Mouse (Mus musculus): ENCODE measurements around the gene Zfand3. TPM values are rescaled to one million over a fixed set of nuclear protein-coding genes. Genes with fewer than 3 reads are reported as not detected.

Zfand3 gene
- polyA plus RNA-seq, 1 experiment from 2014 or later = 57.4 TPM

- ATAC-seq (ENCODE audit: low read depth) = no peak
- WGBS = 83% methylated on average over 5 of the region's 5 CpGs
- Histone ChIP-seq H3K36me3 (ENCODE audit: control insufficient read depth, insufficient read depth, low read length) (peaks cover 5% of the 10 kb centered on the region), H3K27ac (ENCODE audit: low read length) (no peak overlapping the region), H3K9ac (ENCODE audit: low read length) (no peak overlapping the region), H3K27me3 (ENCODE audit: control insufficient read depth, insufficient read depth, low read depth, low read length) (no peaks in the 10 kb centered on the region), H3K4me1 (replicated peaks; ENCODE audit: control insufficient read depth, insufficient read depth, low read length) (peaks cover 10% of the 10 kb centered on the region), H3K4me3 (ENCODE audit: low read length) (no peak overlapping the region), H3K4me2 (ENCODE audit: low read depth, low read length) (no peak overlapping the region), H3K9me3 (ENCODE audit: control insufficient read depth, low read length) (no peaks in the 10 kb centered on the region)
These were observed 51.7 kb downstream of the Zfand3 start for GRCm38 (mm10) chr17:30056226-30056625.

GRCm38 (mm10) chr17:30058594-30058993, 54.1 kb downstream of the Zfand3 start:
- no peaks in the 10 kb centered on the region for H3K27me3 ChIP-seq (ENCODE audit: control insufficient read depth, insufficient read depth, low read depth, low read length)
- H3K4me2 ChIP-seq (ENCODE audit: low read depth, low read length) = no peak overlapping the region
- H3K27ac ChIP-seq (ENCODE audit: low read length) = no peak overlapping the region
- 49% methylated on average over 3 of the region's 3 CpGs for WGBS
- no peaks in the 10 kb centered on the region for H3K9me3 ChIP-seq (ENCODE audit: control insufficient read depth, low read length)
- ATAC-seq (ENCODE audit: low read depth) = no peak
- H3K4me1 ChIP-seq (replicated peaks; ENCODE audit: control insufficient read depth, insufficient read depth, low read length) = peaks cover 10% of the 10 kb centered on the region
- no peak overlapping the region for H3K9ac ChIP-seq (ENCODE audit: low read length)
- peaks cover 5% of the 10 kb centered on the region for H3K36me3 ChIP-seq (ENCODE audit: control insufficient read depth, insufficient read depth, low read length)
- H3K4me3 ChIP-seq (ENCODE audit: low read length) = no peak overlapping the region

GRCm38 (mm10) chr17:30059066-30059465, 54.5 kb downstream of the Zfand3 start:
- 64% methylated on average over 5 of the region's 5 CpGs for WGBS
- H3K27ac ChIP-seq (ENCODE audit: low read length) = no peak overlapping the region
- ATAC-seq (ENCODE audit: low read depth) = no peak

GRCm38 (mm10) chr17:30061100-30061837, 56.7 kb downstream of the Zfand3 start:
- WGBS = 67% methylated on average over 8 of the region's 8 CpGs
- no peak overlapping the region for H3K27ac ChIP-seq (ENCODE audit: low read length)

More at GRCm38 (mm10) chr17:30059066-30059465, 54.5 kb downstream of the Zfand3 start:
- Histone ChIP-seq H3K9ac (ENCODE audit: low read length) (no peak overlapping the region), H3K4me2 (ENCODE audit: low read depth, low read length) (no peak overlapping the region), H3K4me3 (ENCODE audit: low read length) (no peak overlapping the region), H3K4me1 (replicated peaks; ENCODE audit: control insufficient read depth, insufficient read depth, low read length) (peaks cover 10% of the 10 kb centered on the region), H3K36me3 (ENCODE audit: control insufficient read depth, insufficient read depth, low read length) (peaks cover 5% of the 10 kb centered on the region), H3K27me3 (ENCODE audit: control insufficient read depth, insufficient read depth, low read depth, low read length) (no peaks in the 10 kb centered on the region), H3K9me3 (ENCODE audit: control insufficient read depth, low read length) (no peaks in the 10 kb centered on the region)

GRCm38 (mm10) chr17:30063849-30064248, 59.3 kb downstream of the Zfand3 start:
- no peaks in the 10 kb centered on the region for H3K36me3 ChIP-seq (ENCODE audit: control insufficient read depth, insufficient read depth, low read length)
- H3K9ac ChIP-seq (ENCODE audit: low read length) = no peak overlapping the region
- no peak overlapping the region for H3K27ac ChIP-seq (ENCODE audit: low read length)
- no peaks in the 10 kb centered on the region for H3K27me3 ChIP-seq (ENCODE audit: control insufficient read depth, insufficient read depth, low read depth, low read length)
- 28% methylated on average over 3 of the region's 3 CpGs for WGBS
- no peak overlapping the region for H3K4me2 ChIP-seq (ENCODE audit: low read depth, low read length)
- H3K4me3 ChIP-seq (ENCODE audit: low read length) = no peak overlapping the region
- peaks cover 3% of the 10 kb centered on the region for H3K4me1 ChIP-seq (replicated peaks; ENCODE audit: control insufficient read depth, insufficient read depth, low read length)
- no peak for ATAC-seq (ENCODE audit: low read depth)
- no peaks in the 10 kb centered on the region for H3K9me3 ChIP-seq (ENCODE audit: control insufficient read depth, low read length)

More at GRCm38 (mm10) chr17:30061100-30061837, 56.7 kb downstream of the Zfand3 start:
- Histone ChIP-seq H3K9ac (ENCODE audit: low read length) (no peak overlapping the region), H3K4me2 (ENCODE audit: low read depth, low read length) (no peak overlapping the region), H3K4me1 (replicated peaks; ENCODE audit: control insufficient read depth, insufficient read depth, low read length) (peaks cover 10% of the 10 kb centered on the region), H3K9me3 (ENCODE audit: control insufficient read depth, low read length) (no peaks in the 10 kb centered on the region), H3K27me3 (ENCODE audit: control insufficient read depth, insufficient read depth, low read depth, low read length) (no peaks in the 10 kb centered on the region), H3K36me3 (ENCODE audit: control insufficient read depth, insufficient read depth, low read length) (no peaks in the 10 kb centered on the region), H3K4me3 (ENCODE audit: low read length) (no peak overlapping the region)
- ATAC-seq (ENCODE audit: low read depth) = no peak

- Histone ChIP-seq H3K36me3 (ENCODE audit: control insufficient read depth, insufficient read depth, low read length) (no peaks in the 10 kb centered on the region), H3K9me3 (ENCODE audit: control insufficient read depth, low read length) (no peaks in the 10 kb centered on the region), H3K27ac (ENCODE audit: low read length) (no peak overlapping the region), H3K4me2 (ENCODE audit: low read depth, low read length) (no peak overlapping the region), H3K4me1 (replicated peaks; ENCODE audit: control insufficient read depth, insufficient read depth, low read length) (peaks cover 3% of the 10 kb centered on the region), H3K27me3 (ENCODE audit: control insufficient read depth, insufficient read depth, low read depth, low read length) (no peaks in the 10 kb centered on the region), H3K4me3 (ENCODE audit: low read length) (no peak overlapping the region), H3K9ac (ENCODE audit: low read length) (no peak overlapping the region)
- 65% methylated on average over 4 of the region's 4 CpGs for WGBS
- ATAC-seq (ENCODE audit: low read depth) = no peak
These were observed 60.2 kb downstream of the Zfand3 start for GRCm38 (mm10) chr17:30064746-30065145.

- WGBS = 79% methylated on average over 3 of the region's 3 CpGs
- no peak overlapping the region for H3K27ac ChIP-seq (ENCODE audit: low read length)
- ATAC-seq (ENCODE audit: low read depth) = no peak
- H3K36me3 ChIP-seq (ENCODE audit: control insufficient read depth, insufficient read depth, low read length) = 0 out of 2 replicates have a peak, but pooled peaks cover 2% of the 10 kb centered on the region
- H3K4me1 ChIP-seq (replicated peaks; ENCODE audit: control insufficient read depth, insufficient read depth, low read length) = no peaks in the 10 kb centered on the region; the same call in 1 of the 2 replicates
- no peaks in the 10 kb centered on the region for H3K27me3 ChIP-seq (ENCODE audit: control insufficient read depth, insufficient read depth, low read depth, low read length)
- H3K9me3 ChIP-seq (ENCODE audit: control insufficient read depth, low read length) = no peaks in the 10 kb centered on the region
- H3K4me2 ChIP-seq (ENCODE audit: low read depth, low read length) = no peak overlapping the region
- H3K4me3 ChIP-seq (ENCODE audit: low read length) = no peak overlapping the region
- H3K9ac ChIP-seq (ENCODE audit: low read length) = no peak overlapping the region
These were observed 65.2 kb downstream of the Zfand3 start for GRCm38 (mm10) chr17:30069776-30070175.

GRCm38 (mm10) chr17:30070631-30071030, 66.1 kb downstream of the Zfand3 start:
- 0 out of 2 replicates have a peak, but pooled peaks cover 2% of the 10 kb centered on the region for H3K36me3 ChIP-seq (ENCODE audit: control insufficient read depth, insufficient read depth, low read length)
- H3K4me2 ChIP-seq (ENCODE audit: low read depth, low read length) = no peak overlapping the region
- H3K4me3 ChIP-seq (ENCODE audit: low read length) = no peak overlapping the region
- no peaks in the 10 kb centered on the region for H3K27me3 ChIP-seq (ENCODE audit: control insufficient read depth, insufficient read depth, low read depth, low read length)
- H3K4me1 ChIP-seq (replicated peaks; ENCODE audit: control insufficient read depth, insufficient read depth, low read length) = peaks cover under 1% of the 10 kb centered on the region; the same call in 1 of the 2 replicates
- H3K27ac ChIP-seq (ENCODE audit: low read length) = no peak overlapping the region
- 65% methylated on average over 5 of the region's 5 CpGs for WGBS
- H3K9me3 ChIP-seq (ENCODE audit: control insufficient read depth, low read length) = no peaks in the 10 kb centered on the region
- H3K9ac ChIP-seq (ENCODE audit: low read length) = no peak overlapping the region
- ATAC-seq (ENCODE audit: low read depth) = no peak

GRCm38 (mm10) chr17:30072613-30073012, 68.1 kb downstream of the Zfand3 start:
- Histone ChIP-seq H3K9ac (ENCODE audit: low read length) (no peak overlapping the region), H3K4me2 (ENCODE audit: low read depth, low read length) (no peak overlapping the region), H3K27me3 (ENCODE audit: control insufficient read depth, insufficient read depth, low read depth, low read length) (no peaks in the 10 kb centered on the region), H3K36me3 (ENCODE audit: control insufficient read depth, insufficient read depth, low read length) (0 out of 2 replicates have a peak, but pooled peaks cover 2% of the 10 kb centered on the region), H3K4me1 (replicated peaks; ENCODE audit: control insufficient read depth, insufficient read depth, low read length) (peaks cover 3% of the 10 kb centered on the region; the same call in 1 of the 2 replicates), H3K9me3 (ENCODE audit: control insufficient read depth, low read length) (no peaks in the 10 kb centered on the region), H3K4me3 (ENCODE audit: low read length) (no peak overlapping the region), H3K27ac (ENCODE audit: low read length) (no peak overlapping the region)
- 81% methylated on average over 3 of the region's 3 CpGs for WGBS
- ATAC-seq (ENCODE audit: low read depth) = no peak

All from lung, embryonic 16.5 days (tissue).